Mouse (Mus musculus): ENCODE results near the gene Ntrk1.

DNA sequence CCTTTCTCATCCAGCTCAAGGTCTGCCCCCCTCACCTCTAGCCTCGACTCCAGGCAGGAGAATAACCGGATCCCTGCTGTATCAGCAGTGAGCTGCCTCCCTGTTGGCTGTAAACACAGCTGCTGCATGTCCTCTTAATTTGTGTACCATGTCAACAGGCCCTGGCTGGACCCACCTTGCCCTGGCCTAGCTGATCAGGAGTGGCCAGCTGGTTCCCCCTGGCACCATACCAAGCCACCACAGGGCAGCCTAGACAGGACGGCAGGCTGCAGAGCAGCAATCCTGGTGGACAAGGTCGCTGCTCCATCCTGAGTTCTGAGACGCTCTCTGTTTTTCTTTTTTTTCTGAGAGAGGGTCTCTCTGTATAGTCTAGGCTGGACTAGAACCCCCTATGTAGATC lies 6.7 kb upstream of the Ntrk1 start:
- no peak for TF ChIP-seq CTCF (IDR thresholded peaks at IDR 0.05; ENCODE audit: control insufficient read depth, insufficient read depth, low read length)
- TF ChIP-seq POLR2A (IDR thresholded peaks at IDR 0.05; ENCODE audit: borderline replicate concordance, control insufficient read depth, low read depth, low read length): no peak

Data from bone marrow, adult 2 months (tissue).